Mouse (Mus musculus) megakaryocyte progenitor cell, adult 5-6 weeks (primary cell): ENCODE measurements around the gene Rcan2. TPM values are rescaled to one million over a fixed set of nuclear protein-coding genes. Genes with fewer than 3 reads are reported as not detected.

Experiments
- ATAC-seq: replicated peaks from 2 replicates; pipeline ENCODE4 v1.8.0; 2016; ENCODE audit warnings: mild to moderate bottlenecking, moderate TSS enrichment, inconsistent platforms; ENCODE audit not compliant: poor library complexity
- total RNA-seq, 2 experiments: library from RNA; stranded (forward) in 1 of 2; stranded (reverse) in 1 of 2; fragments of 157-497, 149-512 nt in 1 of 2; fragments of 200-1000 nt in 1 of 2; gene quantifications; 2 replicates each; pipeline versions ENCODE4 v1.2.3 to v1.2.4; 2015 to 2017

Rcan2 gene
- total RNA-seq, 2 experiments from 2014 or later = not detected

DNA sequence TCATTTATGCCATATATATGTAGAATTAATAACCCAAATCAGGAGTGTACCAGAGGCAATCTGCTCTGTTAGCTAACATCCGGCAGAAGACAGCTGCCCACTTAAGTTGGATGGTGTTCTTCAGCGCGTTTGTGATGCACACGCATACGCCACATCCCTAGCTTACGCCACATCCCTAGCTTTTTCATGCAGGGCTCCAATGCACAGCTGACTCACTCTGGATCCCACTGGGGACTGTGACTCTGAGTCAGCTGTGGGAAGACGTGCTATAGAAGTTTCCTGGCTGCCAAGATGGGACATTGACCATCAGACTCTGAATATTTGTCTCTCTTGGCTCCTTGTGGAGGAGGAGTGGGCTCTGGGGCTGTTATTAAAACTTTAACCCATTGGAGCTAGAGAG lies 103.7 kb downstream of the Rcan2 start:
- ATAC-seq = no peak

DNA sequence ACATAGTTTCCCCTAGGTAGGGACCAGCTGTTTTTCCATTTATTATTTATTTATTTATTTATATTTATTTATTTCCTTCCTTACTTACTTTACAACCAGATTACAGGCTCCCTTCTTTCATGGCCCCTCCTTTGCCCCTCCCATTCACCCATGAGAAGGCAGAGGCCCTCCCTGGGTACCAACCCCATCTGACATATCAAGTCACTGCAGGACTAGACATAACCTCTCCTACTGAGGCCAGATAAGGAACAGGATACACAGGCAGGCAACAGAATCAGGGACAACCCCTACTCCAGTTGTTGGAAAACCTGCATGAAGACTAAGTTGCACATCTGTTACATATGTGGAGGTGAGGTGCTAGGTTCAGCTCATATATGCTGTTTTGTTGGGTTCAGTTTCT lies 105.6 kb downstream of the Rcan2 start:
- ATAC-seq = no peak

DNA sequence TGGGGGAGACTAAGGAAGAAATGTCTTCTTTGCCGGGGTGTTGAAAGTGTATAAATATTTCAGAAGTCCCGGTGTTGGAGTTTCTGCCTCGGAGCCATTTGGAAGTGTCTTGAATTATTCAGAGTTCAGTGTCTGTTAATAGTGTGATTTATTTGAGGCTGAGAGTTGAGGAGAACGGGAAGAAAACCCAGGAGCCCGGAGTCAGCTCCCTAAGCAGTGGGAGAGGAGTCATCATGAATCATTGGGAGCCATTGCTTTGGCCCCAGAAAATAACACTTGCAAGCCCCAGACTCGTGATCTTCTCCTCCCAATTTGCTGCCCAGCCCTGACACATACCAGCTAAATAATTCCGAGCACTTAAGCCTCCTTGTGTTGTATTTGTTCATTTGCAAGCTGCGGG lies 115.0 kb downstream of the Rcan2 start:
- ATAC-seq = no peak

DNA sequence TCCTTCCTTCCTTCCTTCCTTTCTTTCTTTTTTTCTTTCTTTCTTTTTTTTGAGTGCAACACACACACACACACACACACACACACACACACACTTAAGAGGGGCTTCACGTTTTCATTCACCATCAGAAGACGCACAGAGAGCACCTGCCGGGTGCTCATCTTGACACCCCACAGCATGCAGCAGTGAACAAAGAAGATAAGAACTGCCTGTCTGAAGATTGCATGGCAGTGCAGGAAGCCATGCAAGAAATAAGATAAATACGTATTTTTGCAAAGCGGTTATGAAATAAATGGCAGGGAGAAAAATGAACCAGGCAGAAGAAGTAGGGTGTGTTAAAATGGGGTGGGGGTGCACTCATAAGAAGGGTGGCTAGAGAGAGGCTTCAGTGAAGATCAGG lies 116.0 kb downstream of the Rcan2 start:
- peak; percentile 79 for ATAC-seq

DNA sequence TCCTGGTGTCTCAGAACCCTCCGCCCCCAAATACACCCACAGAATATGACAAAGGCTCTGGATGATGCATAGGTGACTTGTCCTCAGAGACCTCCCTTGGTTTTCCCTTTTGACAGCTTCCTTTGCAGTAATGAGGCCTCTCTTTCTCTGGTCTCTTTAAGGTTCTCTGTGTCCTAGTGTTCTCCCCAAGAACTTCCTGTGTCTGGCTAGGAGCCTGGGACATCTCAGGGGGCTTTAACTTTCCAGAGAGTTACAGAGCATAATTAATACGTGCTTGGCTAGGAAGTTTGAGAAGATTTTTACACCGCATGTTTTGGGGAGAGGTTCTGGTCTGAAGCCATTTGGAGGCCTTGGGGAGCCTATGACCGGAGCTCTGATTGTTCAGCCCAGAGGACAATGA lies 128.7 kb downstream of the Rcan2 start:
- no peak for ATAC-seq

DNA sequence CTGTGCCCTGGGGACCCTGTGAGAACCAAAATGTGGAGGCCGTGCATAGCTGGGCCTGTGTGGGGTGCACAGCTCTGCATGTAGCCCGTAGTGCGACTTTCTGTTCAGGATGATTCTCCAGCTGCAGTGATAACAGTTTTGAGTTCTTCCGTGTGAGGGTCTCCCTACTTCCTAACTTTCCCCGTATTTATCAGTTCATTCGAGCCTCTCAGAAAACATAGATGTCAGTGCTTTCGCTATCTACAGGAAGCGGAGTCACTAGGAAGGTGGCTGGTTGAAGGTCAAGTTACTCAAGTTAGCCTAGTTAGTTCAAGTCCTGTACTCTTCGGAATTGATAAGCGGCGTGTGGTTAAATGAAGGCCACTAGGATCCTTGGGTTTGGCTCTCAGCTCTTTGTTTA lies 130.6 kb downstream of the Rcan2 start:
- ATAC-seq = no peak

DNA sequence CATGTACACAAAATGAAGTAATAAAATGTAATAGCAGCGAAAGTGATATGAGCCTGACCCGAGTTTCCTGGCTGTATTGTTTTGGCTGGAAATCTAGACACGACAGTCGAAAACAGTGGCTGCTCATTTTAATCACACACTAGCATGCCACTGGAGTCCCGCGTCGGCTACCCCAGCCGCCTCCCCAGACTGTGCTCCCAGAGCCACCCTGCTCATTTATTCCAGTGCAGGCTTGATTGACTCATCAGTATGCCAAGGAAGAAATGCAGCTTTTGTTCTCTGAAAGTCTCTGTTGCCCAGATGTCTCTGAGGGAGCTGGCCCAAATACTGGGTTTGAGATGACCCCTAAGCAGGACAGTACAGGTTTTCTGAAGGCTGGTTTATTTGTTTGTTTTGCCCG lies 132.9 kb downstream of the Rcan2 start:
- no peak for ATAC-seq

DNA sequence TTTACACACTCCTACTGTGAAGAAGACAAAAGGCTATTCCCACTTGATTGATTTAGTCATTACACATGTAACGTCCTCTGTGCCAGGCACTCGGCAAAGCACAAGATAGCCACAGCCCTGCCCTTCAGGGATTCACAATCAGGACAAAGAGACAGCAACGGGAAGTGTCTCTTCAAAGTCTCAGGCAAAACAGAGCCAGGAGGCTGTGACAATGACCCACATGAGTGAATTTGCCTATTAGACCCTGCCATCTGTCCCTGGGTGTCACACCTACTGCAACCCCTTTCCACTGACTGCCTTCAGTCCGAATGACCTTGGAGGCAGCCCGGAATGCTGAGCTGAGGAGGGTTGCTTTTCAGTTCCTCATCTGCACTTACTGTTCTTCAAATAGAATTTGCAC lies 151.1 kb downstream of the Rcan2 start:
- peak; percentile 57 for ATAC-seq

DNA sequence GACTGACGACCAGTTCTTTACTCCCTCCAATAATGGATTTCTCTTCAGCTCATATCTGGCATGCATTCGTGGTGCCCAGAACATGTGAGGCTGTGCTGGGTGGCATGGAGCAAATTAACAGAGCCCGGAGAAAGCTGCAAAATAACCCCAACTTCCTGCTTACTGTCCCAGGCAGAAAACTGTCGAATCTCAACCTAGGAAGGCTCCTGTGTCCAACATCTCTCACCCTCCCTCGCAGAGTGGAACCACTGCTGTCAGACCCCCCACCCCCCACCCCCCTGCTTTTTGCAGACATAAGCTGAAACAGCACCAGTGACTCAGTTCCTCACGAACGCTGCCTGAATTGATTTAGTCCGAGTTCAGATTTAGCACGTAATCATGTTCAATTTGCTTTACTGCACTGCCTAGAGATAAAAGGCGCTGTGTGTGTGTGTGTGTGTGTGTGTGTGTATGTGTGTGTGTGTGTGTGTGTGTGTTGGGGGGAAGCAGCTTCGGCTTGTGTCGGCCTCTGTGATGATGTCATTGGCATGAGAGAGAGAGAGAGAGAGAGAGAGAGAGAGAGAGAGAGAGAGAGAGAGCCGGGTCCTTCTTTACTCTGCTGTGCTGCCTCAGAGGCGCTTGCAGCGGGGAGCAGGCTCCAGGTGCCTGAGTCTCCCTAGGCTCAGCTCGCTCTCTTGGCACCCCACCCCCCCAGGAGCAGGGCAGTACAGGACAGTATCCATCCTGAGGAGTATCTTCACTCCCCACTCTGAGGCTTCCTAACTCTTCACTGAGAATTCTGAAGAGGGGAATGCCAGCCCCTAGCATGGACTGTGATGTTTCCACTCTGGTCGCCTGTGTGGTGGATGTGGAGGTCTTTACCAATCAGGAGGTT lies 151.7 kb downstream of the Rcan2 start:
- peak; percentile 20; the same call in 1 of the 2 replicates for ATAC-seq

DNA sequence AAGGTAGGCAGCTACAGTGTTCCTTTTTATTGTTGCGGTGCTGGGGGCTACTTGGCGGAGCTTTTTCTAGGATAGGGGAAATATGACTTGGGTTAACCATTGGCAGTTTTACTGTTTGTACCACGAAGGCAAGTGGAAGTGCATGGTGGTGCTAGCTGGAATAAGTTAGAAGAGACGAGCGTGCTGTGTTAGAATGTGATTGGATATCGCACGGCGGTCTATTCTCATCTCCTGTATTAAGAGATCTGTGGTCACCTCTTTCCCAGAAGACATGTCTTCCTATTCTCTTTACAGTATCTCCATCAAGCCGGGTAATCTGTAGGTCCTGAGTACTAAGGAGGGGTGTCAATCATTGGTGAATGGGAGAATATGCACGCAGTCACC lies 152.4 kb downstream of the Rcan2 start:
- ATAC-seq = no peak

DNA sequence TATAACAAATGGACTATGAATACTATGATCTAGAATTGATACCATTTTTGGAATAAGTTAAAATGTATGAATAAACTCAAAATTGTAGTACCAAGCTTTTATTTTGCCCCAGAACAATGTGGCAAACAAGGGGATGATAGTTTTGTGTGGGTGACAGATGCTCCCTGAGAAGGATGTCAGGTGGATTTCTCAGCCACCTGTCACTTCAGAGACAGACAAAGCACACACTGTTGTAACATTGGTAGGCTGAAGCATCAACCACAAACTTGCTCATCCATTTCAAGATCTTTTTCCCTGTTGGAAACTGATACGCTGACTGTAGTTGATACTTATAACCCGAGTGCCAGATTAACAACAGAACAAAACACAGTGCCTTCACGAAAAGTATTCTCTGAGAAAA lies 158.6 kb downstream of the Rcan2 start:
- ATAC-seq = no peak

DNA sequence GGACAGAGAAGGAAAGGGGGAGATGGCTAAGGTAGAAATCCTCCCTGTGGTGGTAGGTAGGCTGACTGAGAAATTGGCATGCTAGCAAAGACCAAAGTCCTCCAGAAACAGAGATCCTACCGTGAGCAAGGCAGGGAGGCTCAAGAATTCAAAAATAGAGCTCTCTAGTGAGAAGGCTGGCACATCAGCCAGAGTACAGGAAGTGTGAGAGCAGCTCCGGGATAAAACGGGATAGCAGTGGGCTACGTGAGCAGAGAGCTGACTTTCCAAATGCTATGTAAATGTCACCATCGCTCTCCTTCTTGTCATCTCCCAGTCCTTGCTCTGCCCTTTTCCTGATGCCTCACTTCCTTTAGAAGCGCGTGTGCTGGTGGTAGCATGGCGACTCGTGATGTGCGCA lies 168.8 kb downstream of the Rcan2 start:
- no peak for ATAC-seq

DNA sequence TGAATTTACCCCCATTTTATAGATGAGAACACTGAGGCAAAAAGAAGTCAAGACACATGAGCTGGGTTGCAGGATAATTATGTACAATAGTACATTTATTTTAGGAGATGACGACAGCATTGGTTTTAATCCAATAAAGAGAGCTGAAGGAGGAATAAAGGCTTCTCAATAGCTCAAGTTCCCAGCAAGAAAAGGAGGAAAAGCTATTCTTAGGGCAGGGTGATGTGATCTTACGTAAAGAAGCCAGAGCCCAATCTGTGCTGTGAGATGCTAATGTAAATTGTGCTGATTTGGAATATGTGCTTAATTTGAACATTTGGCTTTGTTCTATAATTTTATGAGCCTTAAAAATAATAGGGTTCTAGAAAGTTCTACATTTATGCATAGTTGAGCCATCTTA lies 176.4 kb downstream of the Rcan2 start:
- no peak for ATAC-seq

DNA sequence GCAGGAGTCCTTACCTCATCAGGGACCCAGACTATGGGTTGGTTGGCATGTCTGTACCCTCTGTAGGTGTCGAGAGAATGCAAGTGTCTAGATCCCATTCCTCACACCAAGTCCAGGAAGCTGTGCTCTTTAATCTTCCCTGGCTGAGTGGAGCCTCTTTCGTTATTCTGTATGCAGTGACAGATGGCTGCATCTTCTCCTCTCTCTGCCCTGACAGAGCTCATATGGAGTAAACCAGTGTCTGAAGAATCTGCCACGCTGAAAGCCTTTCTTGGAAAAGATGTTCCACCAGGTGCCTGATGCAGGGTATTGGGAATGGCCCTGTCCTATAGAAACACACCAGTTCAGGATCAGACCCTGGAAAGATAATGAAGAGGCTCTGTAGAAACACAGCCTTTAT lies 178.8 kb downstream of the Rcan2 start:
- no peak for ATAC-seq

DNA sequence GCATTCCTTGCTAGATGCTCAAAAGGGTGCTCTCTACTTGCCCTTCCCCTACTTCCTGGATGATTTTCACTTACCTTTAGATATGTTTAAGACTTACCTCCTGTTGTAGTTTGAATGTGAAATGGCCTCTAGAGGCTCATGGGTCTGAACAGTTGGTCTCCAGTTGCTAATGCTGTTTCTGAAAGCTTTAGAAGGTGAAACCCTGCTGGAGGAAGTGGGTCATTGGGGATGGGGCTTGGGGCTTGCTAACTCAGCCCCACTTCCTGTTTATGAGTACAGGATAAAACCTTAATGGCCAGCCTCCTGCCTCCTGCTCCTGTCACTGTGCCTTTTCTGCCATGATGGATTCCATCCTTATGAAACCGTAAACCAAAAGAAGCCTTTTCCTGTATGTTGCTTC lies 181.4 kb downstream of the Rcan2 start:
- ATAC-seq = no peak

DNA sequence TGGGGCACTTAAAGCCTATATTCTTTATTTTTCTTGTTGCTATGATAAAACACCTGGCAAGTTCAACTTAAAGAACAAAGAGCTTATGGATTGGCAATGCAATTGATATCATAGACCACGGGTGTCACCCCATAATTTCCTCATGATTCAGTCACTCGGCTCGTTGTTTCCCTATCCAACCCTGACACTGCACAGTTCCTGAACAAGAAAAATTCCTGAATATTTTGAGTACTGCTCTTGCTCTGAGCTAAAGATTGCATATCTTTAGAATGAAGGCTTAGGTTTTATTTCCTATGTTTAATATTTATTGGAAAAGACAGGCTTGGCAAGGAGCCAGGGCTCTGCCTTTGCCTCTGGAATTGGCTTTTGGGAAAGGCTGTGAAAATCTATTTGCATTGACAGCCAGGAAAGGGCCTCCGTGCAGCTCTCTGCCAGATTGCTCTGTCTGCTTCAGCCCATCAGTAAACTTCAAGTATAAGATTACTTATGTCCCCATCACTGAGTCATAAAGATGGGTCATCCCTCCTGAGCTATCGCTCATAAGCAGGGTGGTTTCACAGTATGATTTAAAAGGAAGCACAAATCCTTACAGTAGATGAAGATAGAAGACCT lies 188.3 kb downstream of the Rcan2 start:
- ATAC-seq = no peak

DNA sequence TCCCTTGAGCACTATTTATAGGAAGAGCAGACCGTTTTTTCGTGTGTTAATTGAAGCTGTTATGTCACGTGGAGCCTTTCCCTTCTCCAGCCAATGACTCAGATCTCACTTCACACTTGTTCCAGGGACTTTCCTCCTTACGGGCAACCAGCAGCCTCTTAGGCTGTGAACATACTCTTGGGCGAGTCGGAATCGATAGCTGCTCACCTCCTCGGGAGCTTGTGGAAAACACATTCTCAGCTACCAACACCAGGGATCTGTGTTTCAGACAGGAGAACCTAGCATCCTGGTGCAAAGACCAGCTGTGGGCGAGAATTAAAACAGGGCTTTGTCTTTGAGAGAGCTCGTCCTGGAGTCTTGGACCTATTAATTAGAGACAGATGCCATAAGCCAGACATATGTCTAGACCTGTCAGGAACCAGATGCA lies 189.8 kb downstream of the Rcan2 start:
- no peak for ATAC-seq

DNA sequence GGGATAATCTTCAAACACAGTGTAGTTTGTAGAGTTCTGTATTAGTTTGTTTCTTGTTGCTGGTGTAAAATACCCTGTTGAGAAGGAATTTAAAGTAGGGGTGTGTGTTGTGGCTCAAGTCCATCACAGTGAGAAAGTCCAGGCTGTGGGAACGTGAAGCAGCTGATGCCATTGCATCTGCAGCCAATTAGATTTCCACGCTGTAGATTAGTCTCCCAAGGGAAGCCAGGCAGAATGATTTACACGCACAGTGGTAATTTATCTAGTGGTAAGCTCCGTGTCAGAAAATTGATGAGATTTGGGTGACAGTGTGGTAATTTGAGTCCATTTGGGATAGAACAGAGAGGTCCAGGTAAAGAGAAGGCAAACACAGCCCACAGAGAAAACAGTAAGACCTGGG lies 192.9 kb downstream of the Rcan2 start:
- ATAC-seq = no peak

DNA sequence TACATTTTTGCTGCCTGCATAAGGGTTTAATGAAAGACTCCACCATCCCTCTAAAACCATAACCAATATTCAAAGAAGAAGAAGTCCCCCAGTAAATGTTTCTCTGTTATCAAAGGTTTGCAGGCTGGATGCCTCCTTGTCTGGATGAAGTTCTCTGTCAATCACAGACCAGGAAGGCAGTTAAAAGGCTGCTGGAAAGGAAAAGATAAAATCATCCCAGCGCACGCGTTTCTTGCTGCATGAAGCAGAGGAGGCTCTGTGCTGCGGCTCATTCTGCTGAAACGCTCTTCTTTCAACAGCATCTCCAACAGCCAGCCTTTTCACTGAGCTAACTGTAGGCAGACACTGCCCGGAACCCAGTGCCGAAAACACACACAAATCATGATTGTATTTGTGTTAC lies 196.4 kb downstream of the Rcan2 start:
- ATAC-seq = peak; percentile 87

DNA sequence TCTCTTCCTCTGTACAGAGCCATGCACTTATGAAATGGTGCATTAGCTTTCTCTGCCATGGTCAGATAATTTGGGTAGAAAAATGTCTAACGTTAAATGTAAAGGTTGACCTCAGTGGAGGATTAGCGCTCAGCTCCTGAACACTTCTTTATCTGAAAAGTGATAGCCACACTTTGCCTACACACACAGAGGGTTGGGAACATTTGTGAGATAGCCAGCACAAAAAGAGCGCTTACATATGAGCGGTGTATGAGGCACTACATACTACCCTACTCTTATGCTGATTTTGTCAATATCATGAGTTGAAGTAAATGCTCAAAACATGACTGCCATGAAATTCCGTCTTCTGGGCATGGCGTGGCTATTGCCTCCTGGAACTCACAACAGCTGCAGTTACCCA lies 196.9 kb downstream of the Rcan2 start:
- ATAC-seq = peak; percentile 45

DNA sequence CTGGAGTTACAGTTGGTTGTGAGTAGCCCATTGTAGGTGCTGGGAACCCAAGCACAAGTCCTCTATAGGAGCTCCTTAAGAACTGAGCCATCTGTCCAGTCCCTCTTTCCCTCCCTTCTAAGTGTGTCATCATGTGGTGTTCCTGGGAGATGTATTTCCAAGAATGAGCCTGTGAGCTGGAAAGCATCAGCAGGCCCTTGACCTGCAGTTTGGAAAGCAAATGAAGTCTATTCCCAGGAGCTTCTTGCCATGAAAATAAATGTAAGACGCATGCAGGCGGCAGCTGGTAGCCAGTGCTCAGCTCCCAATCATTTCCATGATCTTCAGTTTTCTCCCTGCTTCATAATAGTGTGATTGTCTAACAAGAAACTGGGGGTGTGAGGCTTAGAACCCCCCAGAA lies 203.2 kb downstream of the Rcan2 start:
- ATAC-seq = no peak

DNA sequence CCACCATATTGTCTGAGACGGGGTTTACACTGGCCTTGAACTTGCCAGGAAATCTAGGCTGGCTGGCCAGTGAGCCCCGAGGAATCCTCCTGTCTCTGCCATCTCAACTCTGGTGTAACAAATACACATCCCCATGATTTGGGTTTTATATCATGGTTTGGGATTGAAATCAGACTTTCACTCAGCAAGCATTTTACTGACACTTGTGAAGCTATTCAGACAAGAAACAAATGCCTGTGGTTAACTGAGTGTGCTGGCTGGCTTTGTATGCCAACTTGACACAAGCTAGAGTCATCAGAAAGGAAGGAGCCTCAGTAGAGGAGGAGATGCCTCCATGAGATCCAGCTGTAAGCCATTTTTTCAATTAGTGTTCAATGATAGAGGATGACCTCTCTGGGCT lies 206.3 kb downstream of the Rcan2 start:
- ATAC-seq = no peak

DNA sequence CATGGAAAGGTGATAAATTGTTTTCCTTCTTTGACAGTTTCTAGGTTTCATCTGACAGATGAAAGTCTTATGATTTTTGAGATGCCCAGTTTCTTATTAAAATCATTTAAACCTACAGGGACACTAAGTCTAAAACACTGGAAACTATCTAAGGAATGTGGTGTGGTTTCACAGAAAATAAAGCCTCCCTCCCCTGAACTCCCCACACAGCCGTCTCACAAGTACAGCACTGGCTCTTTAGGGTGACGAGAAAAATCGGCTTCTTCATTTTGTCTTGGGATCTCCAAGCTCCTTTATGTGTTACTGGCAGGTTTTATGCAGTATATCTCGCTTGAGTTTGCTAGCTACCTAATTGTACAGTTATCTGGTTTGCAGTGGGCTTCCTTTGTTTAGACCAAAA lies 210.8 kb downstream of the Rcan2 start:
- no peak for ATAC-seq
